Mouse (Mus musculus): ENCODE results near the gene BC052040. TPM values are rescaled to one million over a fixed set of nuclear protein-coding genes. Genes with fewer than 3 reads are reported as not detected.

Gene BC052040
- polyA plus RNA-seq, 1 experiment from 2014 or later = 6.5 TPM

DNA sequence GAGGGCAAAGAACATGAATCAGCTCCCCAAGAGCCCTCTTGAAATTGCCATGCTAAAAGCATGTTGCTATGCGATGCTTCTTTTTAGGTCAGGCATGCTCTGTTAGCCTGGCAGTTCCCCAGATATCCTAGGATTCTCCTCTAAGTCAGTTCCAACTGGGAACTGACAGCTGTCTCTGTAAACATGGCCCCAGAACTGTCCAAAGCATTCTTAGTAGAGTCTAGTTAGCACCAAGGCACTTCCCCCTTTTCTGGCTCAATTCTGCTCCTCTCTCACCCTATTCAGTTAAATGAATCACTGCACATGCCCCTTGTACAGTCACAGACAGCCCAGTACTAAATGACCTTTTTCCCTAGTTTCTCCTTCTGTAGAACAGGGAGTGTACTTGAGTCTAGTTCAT is 191.2 kb downstream of the BC052040 start:
- no peak for DNase-seq
- H3K9ac ChIP-seq = no peak overlapping the region
- ATAC-seq (ENCODE audit: low read depth) = no peak
- H3K4me2 ChIP-seq = no peak overlapping the region
- H3K4me1 ChIP-seq (replicated peaks) = no peaks in the 10 kb centered on the region; the same call in 1 of the 2 replicates
- no peak overlapping the region for H3K27ac ChIP-seq
- no peak overlapping the region for H3K4me3 ChIP-seq (replicated peaks)
- H3K27me3 ChIP-seq = no peaks in the 10 kb centered on the region
- no peaks in the 10 kb centered on the region for H3K36me3 ChIP-seq
- 87% methylated on average over 1 of the region's 1 CpGs for WGBS (ENCODE audit: insufficient replicate concordance)
- no peaks in the 10 kb centered on the region for H3K9me3 ChIP-seq (replicated peaks)

DNA sequence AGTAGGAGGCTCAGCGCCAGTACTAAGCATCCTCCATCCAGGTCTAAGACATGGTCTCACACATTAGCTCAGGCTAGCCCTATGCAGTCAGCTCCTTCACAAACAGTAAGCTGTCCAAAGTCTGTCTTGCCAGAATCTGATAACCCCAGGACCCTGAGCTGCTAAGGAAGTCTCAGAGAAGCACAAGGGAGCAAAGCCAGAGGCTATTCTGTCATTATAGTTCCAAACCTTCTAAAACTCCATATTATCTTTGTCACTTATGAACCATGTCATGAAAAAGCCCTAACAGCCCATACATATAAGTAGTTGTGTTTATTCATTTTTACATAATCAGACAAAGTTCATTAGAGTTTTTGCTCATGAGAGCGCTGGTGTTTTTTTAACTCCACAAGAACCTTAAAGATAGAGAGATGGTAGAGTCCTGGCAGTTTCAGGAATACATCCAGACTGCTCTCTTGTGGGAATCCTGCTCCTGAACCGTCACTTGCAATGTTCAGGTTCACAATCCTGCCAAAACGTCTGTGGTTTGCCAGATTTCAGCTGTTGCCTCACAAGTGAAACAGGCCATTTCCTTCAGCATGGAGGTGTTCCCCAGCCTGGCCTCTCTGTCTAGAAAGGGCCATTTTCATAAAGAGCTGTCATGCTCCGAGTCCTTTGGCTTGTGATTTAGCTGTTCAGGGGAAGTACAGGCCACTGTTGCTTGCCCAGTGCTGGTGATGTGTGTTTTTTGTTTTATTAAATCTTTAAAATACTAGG is 192.8 kb downstream of the BC052040 start:
- Histone ChIP-seq H3K9ac (no peak overlapping the region), H3K27ac (no peak overlapping the region), H3K4me2 (no peak overlapping the region), H3K4me3 (replicated peaks) (no peak overlapping the region), H3K27me3 (no peaks in the 10 kb centered on the region), H3K36me3 (no peaks in the 10 kb centered on the region), H3K9me3 (replicated peaks) (no peaks in the 10 kb centered on the region), H3K4me1 (replicated peaks) (no peaks in the 10 kb centered on the region; the same call in 1 of the 2 replicates)
- ATAC-seq (ENCODE audit: low read depth) (no peak), DNase-seq (no peak)
- WGBS (ENCODE audit: insufficient replicate concordance) = 55% methylated on average over 5 of the region's 5 CpGs

DNA sequence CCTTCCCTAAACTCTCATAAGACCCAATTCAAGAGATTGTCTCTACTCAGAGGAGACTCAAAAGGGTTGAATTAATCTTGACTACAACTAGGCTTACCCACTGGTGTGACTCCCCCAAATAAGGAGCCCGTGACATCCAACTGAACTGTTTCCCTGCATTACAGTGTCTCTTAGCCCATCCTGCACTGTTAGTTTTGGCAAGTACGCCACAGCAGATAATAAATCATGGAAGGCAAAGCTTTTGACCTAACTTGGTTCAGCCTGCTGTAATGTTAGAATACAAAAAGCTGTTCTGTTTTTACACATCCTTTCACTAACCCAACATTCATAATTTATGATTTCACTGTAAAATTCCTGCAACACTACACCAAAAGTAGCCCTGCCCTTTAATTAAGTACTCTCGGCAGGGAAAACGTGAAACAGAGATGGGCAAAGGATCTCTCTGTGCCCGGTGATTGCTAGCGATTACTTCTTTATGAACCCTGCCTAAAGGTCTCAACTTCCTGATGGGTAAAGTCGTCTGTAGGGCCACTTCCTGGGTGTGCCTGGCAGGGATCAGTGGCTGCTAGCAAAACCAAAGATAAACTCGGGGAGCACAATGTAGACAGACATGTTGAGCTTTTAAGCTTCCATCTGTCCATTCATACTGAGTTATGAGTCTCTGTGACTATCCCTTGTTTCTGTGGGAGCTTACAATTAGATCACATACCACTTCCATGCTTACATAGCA is 194.1 kb downstream of the BC052040 start:
- Histone ChIP-seq H3K36me3 (no peaks in the 10 kb centered on the region), H3K27me3 (no peaks in the 10 kb centered on the region), H3K4me3 (replicated peaks) (no peak overlapping the region), H3K4me2 (no peak overlapping the region), H3K9ac (no peak overlapping the region), H3K4me1 (replicated peaks) (no peaks in the 10 kb centered on the region; the same call in 1 of the 2 replicates), H3K27ac (no peak overlapping the region), H3K9me3 (replicated peaks) (no peaks in the 10 kb centered on the region)
- no peak for DNase-seq
- 48% methylated on average over 8 of the region's 8 CpGs for WGBS (ENCODE audit: insufficient replicate concordance)
- ATAC-seq (ENCODE audit: low read depth) = no peak

DNA sequence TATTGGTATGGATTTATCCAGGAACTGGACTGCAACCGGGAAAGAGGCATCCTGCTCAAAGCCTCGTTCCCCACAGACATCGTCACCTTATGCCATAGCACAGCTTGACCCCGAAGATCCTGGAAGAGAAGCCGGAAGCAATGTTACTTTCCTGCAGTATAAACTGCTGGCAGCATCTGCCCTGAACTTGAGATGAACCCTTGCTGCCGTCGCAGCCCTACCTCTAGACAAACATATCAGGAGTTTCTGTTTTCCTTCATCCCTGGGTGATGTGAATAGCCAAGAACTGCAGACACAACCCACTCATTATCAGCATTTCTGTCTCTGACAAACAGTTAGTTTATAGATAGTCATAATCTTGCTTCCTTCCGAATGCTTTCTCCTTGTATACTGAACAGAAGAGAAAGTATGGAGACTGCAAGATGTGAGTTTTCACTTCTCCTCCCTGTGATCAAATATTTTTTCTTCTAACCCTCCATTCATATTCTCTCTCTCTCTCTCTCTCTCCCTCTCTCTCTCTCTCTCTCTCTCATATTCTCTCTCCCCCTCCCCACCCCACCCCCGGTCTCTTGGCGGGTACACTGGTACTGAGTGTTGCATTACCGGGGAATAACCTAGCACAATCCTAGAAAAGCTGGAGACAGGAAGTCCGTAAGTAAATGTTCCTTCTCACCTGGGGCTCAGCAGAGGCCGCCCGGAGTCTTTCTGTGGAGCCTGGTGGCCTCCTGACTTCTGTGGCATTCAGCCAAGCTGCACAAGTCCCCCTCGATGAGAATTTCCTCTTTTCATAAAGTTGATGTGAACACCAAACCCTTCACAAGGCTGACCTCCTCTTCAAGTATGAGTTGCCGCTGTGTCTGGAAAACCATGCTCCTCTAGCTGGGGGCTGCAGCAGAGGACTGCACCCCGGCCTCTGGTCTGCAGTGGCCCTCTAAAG is 195.7 kb downstream of the BC052040 start:
- ATAC-seq (ENCODE audit: low read depth) (no peak), DNase-seq (no peak)
- 69% methylated on average over 17 of the region's 17 CpGs for WGBS (ENCODE audit: insufficient replicate concordance)
- Histone ChIP-seq H3K4me1 (replicated peaks) (no peaks in the 10 kb centered on the region; the same call in 1 of the 2 replicates), H3K4me3 (replicated peaks) (no peak overlapping the region), H3K27me3 (no peaks in the 10 kb centered on the region), H3K4me2 (no peak overlapping the region), H3K27ac (no peak overlapping the region), H3K36me3 (no peaks in the 10 kb centered on the region), H3K9ac (no peak overlapping the region), H3K9me3 (replicated peaks) (no peaks in the 10 kb centered on the region)

DNA sequence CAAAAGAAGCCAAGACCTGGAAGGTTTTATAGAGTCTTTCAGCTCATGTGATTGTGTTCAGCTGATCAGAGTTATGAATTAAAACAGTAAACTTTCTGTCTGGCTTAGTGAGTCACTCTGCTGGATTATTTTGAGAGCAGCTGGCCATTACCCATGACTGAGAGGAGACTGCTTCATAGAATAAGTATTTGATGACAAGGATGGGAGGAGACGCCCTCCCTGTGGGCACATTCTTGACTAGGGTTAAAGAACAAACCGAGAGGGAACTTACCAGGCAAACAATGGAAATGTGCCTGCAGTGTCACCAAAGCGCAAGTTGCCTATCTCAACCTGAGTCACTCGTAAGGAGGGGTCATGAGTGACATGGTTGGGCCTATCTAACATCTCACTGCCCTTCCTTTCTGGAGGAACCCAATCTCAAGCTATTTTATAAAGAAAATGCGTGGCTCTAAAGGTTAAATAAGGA is 199.1 kb downstream of the BC052040 start:
- no peak for DNase-seq
- no peak for ATAC-seq (ENCODE audit: low read depth)
- no peaks in the 10 kb centered on the region for H3K9me3 ChIP-seq (replicated peaks)
- no peaks in the 10 kb centered on the region for H3K27me3 ChIP-seq
- no peak overlapping the region for H3K4me3 ChIP-seq (replicated peaks)
- H3K4me2 ChIP-seq = no peak overlapping the region
- H3K4me1 ChIP-seq (replicated peaks) = no peaks in the 10 kb centered on the region; the same call in 1 of the 2 replicates
- H3K36me3 ChIP-seq = no peaks in the 10 kb centered on the region
- 61% methylated on average over 5 of the region's 5 CpGs for WGBS (ENCODE audit: insufficient replicate concordance)
- H3K9ac ChIP-seq = no peak overlapping the region
- H3K27ac ChIP-seq = no peak overlapping the region

DNA sequence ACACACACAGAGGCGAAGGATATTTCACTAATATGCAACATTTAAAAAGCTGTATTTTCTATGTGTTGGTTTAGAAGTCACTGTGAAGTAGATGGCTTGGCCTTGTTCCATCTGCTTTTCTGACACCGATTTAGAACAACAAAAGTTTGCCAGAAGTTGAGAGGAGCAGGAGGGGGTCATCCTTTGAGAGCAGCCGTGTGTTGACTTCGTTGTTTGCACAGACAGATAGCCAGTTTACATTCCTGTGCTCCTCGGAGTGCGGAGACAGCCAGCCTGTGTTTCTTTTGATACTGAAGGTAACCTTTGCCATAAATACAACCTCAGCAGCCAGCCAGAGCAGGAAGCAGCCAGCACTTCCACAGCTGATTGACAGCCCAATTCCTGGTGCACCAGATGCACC is 204.2 kb downstream of the BC052040 start:
- Histone ChIP-seq H3K4me1 (replicated peaks) (no peaks in the 10 kb centered on the region), H3K9me3 (replicated peaks) (no peaks in the 10 kb centered on the region), H3K27ac (no peak overlapping the region), H3K4me3 (replicated peaks) (no peak overlapping the region), H3K4me2 (no peak overlapping the region), H3K9ac (no peak overlapping the region), H3K36me3 (no peaks in the 10 kb centered on the region), H3K27me3 (no peaks in the 10 kb centered on the region)
- DNase-seq (no peak), ATAC-seq (ENCODE audit: low read depth) (no peak)
- 45% methylated on average over 6 of the region's 6 CpGs for WGBS (ENCODE audit: insufficient replicate concordance)

DNA sequence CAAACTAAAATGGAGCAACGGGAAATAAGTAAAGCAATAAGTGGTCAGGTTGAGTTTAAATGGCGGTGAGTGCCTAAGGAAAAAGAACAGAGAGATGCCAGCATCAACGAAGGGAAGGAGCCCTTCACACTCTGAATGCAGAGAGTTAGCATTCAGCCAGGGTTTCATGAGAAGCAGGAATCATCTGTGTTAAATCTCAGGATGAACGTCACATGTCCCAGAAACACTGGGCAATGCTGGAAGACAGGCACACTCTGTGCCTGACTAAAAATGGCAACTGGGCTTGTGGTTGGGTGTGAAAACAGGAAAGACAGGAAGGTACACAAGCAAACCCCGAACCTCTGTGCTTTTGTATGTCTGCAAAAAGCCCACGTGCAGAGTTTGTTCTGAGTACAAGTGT is 217.3 kb downstream of the BC052040 start:
- 49% methylated on average over 6 of the region's 6 CpGs for WGBS (ENCODE audit: insufficient replicate concordance)
- no peak overlapping the region for H3K9ac ChIP-seq
- H3K27me3 ChIP-seq = no peaks in the 10 kb centered on the region
- H3K4me1 ChIP-seq (replicated peaks) = no peaks in the 10 kb centered on the region
- ATAC-seq (ENCODE audit: low read depth) (no peak), DNase-seq (no peak)
- H3K4me3 ChIP-seq (replicated peaks) = no peak overlapping the region
- no peaks in the 10 kb centered on the region for H3K9me3 ChIP-seq (replicated peaks)
- no peak overlapping the region for H3K27ac ChIP-seq
- no peak overlapping the region for H3K4me2 ChIP-seq
- H3K36me3 ChIP-seq = no peaks in the 10 kb centered on the region

DNA sequence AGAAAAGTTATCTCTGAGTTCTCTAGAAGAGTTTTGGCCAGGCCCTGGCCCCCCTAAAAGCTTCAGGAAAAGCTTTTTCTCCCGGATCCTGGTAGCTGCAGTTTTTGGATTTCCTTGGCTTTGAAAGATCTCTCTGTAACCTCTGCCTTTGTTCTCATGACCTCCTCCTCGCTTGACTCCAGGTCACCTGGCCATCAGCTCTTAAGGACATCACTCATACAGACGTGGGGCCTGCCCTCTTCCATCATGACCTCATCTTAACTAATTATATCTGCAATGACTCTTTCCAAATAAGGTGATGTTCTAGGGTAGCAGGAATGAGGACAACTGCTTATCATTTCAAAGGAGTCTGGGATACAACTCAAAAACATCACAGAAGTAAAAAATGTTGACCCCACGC is 226.9 kb downstream of the BC052040 start:
- H3K9me3 ChIP-seq (replicated peaks) = no peaks in the 10 kb centered on the region
- no peaks in the 10 kb centered on the region for H3K36me3 ChIP-seq
- H3K4me2 ChIP-seq = no peak overlapping the region
- H3K4me3 ChIP-seq (replicated peaks) = no peak overlapping the region
- no peaks in the 10 kb centered on the region for H3K4me1 ChIP-seq (replicated peaks)
- H3K27me3 ChIP-seq = no peaks in the 10 kb centered on the region
- ATAC-seq (ENCODE audit: low read depth) (no peak), DNase-seq (no peak)
- no peak overlapping the region for H3K9ac ChIP-seq
- WGBS (ENCODE audit: insufficient replicate concordance) = 51% methylated on average over 4 of the region's 4 CpGs
- H3K27ac ChIP-seq = no peak overlapping the region

DNA sequence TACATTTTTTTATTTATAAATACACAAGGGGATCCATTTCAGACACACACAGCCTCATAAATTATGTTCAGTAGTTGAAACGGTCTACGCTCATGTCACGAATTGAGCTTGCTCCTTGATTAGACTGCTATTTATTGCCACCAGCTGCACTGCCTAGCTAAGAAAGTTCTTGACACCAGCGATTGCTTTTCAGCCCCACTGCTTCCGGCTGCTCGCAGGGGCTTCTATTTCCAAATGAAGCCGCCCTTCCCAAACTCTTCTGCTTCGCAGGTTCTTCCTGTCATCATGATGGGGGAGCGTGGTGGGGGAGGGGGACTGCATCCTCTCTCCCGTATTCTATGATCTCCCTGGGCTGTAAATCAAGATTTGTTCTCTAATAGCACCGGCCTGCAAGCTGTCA is 231.8 kb downstream of the BC052040 start:
- Histone ChIP-seq H3K4me1 (replicated peaks) (no peaks in the 10 kb centered on the region), H3K9me3 (replicated peaks) (no peaks in the 10 kb centered on the region), H3K4me3 (replicated peaks) (no peak overlapping the region), H3K9ac (no peak overlapping the region), H3K36me3 (no peaks in the 10 kb centered on the region), H3K27ac (no peak overlapping the region), H3K4me2 (no peak overlapping the region), H3K27me3 (no peaks in the 10 kb centered on the region)
- ATAC-seq (ENCODE audit: low read depth) = no peak
- 41% methylated on average over 11 of the region's 11 CpGs for WGBS (ENCODE audit: insufficient replicate concordance)
- DNase-seq = no peak

DNA sequence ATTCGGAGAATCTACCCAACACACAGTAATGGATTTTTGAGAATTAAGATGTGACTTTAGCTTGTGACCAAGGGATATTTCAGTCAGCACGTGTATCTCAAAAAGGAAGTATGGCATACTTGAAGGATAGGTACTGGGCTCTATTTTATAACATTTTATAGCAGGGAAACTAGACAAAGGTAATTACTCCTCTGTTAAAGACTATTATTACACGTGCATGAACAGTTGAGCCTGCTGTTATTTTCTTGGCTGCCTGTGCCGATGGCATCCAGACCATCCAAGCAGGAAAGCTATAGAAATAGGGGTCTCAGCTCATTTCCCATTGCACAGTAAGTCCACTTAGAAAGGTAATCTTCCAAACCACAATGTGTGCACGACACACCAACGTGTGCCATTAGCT is 232.2 kb downstream of the BC052040 start:
- no peak overlapping the region for H3K4me3 ChIP-seq (replicated peaks)
- H3K36me3 ChIP-seq = no peaks in the 10 kb centered on the region
- no peaks in the 10 kb centered on the region for H3K9me3 ChIP-seq (replicated peaks)
- H3K4me1 ChIP-seq (replicated peaks) = no peaks in the 10 kb centered on the region
- 59% methylated on average over 6 of the region's 6 CpGs for WGBS (ENCODE audit: insufficient replicate concordance)
- DNase-seq (no peak), ATAC-seq (ENCODE audit: low read depth) (no peak)
- H3K27me3 ChIP-seq = no peaks in the 10 kb centered on the region
- no peak overlapping the region for H3K27ac ChIP-seq
- H3K4me2 ChIP-seq = no peak overlapping the region
- H3K9ac ChIP-seq = no peak overlapping the region

DNA sequence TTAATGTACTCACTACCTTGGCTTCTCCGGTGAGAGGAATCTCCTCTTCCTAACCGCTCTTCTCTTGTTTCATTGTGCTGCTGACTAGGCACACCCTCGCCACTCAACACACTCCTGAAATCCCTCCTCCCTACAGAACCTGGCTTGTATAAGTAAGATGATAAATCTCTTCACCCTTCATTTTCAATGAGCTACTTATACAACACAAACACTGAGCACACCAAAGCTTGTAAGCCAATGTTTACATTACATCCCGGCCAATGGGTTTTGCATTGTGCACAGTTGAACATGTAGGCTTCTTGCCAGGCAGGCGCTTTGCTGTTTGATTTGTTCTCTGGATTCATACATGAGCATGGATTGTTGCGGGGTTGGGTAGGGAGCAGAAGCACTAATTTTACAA is 236.4 kb downstream of the BC052040 start:
- ATAC-seq (ENCODE audit: low read depth) = no peak
- Histone ChIP-seq H3K27me3 (no peaks in the 10 kb centered on the region), H3K27ac (no peak overlapping the region), H3K4me2 (no peak overlapping the region), H3K4me1 (replicated peaks) (no peaks in the 10 kb centered on the region), H3K9me3 (replicated peaks) (no peaks in the 10 kb centered on the region), H3K36me3 (no peaks in the 10 kb centered on the region), H3K4me3 (replicated peaks) (no peak overlapping the region), H3K9ac (no peak overlapping the region)
- DNase-seq = no peak
- WGBS (ENCODE audit: insufficient replicate concordance) = 74% methylated on average over 6 of the region's 6 CpGs
